Mouse (Mus musculus) kidney, embryonic 15.5 days (tissue): Measurements from ENCODE around the gene Muc5b. TPM values are rescaled to one million over a fixed set of nuclear protein-coding genes. Genes with fewer than 3 reads are reported as not detected.

Source experiments
- ATAC-seq: fragments of 200-750 bp; cut with Nextera tagmentation; replicated peaks from 2 replicates; pipeline ENCODE4 v1.8.0; 2017; ENCODE audit warnings: moderate TSS enrichment; ENCODE audit not compliant: low FRiP score
- H3K27ac ChIP-seq: fragments of 300-500 bp; sonication (generic); 2 replicates; pipeline ENCODE4 v1.5.1; 2015; ENCODE audit warnings: mild to moderate bottlenecking, inconsistent platforms
- H3K27me3 ChIP-seq: fragments of 300-500 bp; sonication (generic); 2 replicates; pipeline ENCODE4 v1.6.1; 2015; ENCODE audit warnings: inconsistent platforms
- H3K36me3 ChIP-seq: fragments of 300-500 bp; sonication (generic); 2 replicates; pipeline ENCODE4 v1.6.1; 2015; ENCODE audit warnings: inconsistent platforms
- H3K4me1 ChIP-seq: fragments of 300-500 bp; sonication (generic); 2 replicates; pipeline ENCODE4 v1.6.1; 2015; ENCODE audit warnings: inconsistent platforms
- H3K4me2 ChIP-seq: fragments of 300-500 bp; sonication (generic); 2 replicates; pipeline ENCODE4 v1.6.1; 2015; ENCODE audit warnings: moderate library complexity, mild to moderate bottlenecking, inconsistent platforms
- H3K4me3 ChIP-seq: fragments of 300-500 bp; sonication (generic); replicated peaks from 2 replicates; pipeline ENCODE4 v1.5.1; 2015; ENCODE audit warnings: mild to moderate bottlenecking, inconsistent platforms
- H3K9ac ChIP-seq: fragments of 300-500 bp; sonication (generic); 2 replicates; pipeline ENCODE4 v1.6.1; 2015; ENCODE audit warnings: mild to moderate bottlenecking, inconsistent platforms
- H3K9me3 ChIP-seq: fragments of 300-500 bp; sonication (generic); replicated peaks from 2 replicates; pipeline ENCODE4 v1.6.1; 2016; ENCODE audit warnings: inconsistent platforms
- WGBS: fragments of 180-500 bp; shearing (Covaris S2); methylation state at CpG from one replicate; pipeline ENCODE4 v1.1.7; 2015; ENCODE audit warnings: mixed read lengths; 5-methylcytosine and 5-hydroxymethylcytosine counted together
- polyA plus RNA-seq: library from polyadenylated mRNA; unstranded; fragments of >200 nt; fragmentation: Nextera tagmentation; extraction: Ambion mirVana; gene quantifications from 2 replicates; pipeline ENCODE4 v1.2.1, GENCODE M21; 2015

Gene Muc5b
- polyA plus RNA-seq, 1 experiment from 2014 or later, result 0.01 TPM

GRCm38 (mm10) chr7:141824398-141824797, 14.5 kb upstream of the Muc5b start:
- no peaks in the 10 kb centered on the region for H3K9me3 ChIP-seq
- H3K4me3 ChIP-seq, result no peak overlapping the region
- 86% methylated on average over 9 of the region's 9 CpGs for WGBS
- H3K27me3 ChIP-seq, result no peaks in the 10 kb centered on the region
- no peak overlapping the region for H3K9ac ChIP-seq
- no peak for ATAC-seq
- H3K4me1 ChIP-seq, result no peaks in the 10 kb centered on the region
- no peak overlapping the region for H3K27ac ChIP-seq
- H3K36me3 ChIP-seq, result no peaks in the 10 kb centered on the region
- no peak overlapping the region for H3K4me2 ChIP-seq

DNA sequence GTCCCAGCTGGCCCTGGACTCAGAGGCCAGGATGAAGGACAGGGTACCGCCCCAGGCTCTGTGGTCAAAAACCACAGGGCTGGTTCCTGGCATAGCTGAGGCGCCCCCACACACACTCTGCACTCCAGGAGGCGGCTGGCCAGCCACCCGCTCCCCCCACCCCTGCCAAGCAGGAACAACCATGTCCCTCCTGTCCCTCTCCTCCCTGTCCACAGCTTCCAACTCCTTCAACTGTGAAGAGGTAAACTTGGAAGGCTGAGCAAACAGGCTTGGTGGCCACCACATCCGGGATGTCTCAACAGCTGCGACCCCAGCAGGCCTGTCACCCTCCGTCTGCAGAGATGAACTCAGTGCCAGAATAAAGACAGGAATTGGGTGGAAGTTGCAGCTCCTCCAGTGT, 2.9 kb upstream of the Muc5b start:
- Histone ChIP-seq H3K9me3 (no peaks in the 10 kb centered on the region), H3K4me3 (no peak overlapping the region), H3K27ac (no peak overlapping the region), H3K36me3 (no peaks in the 10 kb centered on the region), H3K27me3 (0 out of 2 replicates have a peak, but pooled peaks cover 3% of the 10 kb centered on the region), H3K9ac (no peak overlapping the region), H3K4me2 (no peak overlapping the region), H3K4me1 (0 out of 2 replicates have a peak, but pooled peaks cover 9% of the 10 kb centered on the region)
- 47% methylated on average over 7 of the region's 7 CpGs for WGBS
- ATAC-seq, result peak; percentile 50; the same call in 1 of the 2 replicates

DNA sequence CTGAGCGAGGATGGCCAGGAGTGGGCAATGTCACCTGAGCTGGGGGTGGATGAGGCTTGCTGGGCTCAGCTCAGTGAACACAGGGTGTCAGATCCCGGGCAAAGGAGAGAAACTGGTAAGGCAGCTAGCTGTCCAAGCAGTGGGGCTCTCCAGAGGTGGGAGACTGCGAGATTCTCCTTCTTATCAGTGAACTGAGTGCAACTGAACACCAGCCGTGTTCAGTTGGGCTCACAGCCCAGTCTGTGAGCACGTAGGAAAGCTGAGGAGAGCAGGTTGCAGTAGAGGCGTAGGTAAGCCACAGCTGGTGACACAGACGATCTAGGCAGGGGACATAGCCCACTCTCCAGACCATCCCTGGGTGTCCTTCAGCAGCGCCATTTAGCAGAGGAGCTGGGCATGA, 2.4 kb upstream of the Muc5b start:
- 0 out of 2 replicates have a peak, but pooled peaks have one; percentile 7 for ATAC-seq
- Histone ChIP-seq H3K9me3 (no peaks in the 10 kb centered on the region), H3K4me1 (0 out of 2 replicates have a peak, but pooled peaks cover 9% of the 10 kb centered on the region), H3K4me3 (no peak overlapping the region), H3K27ac (no peak overlapping the region), H3K27me3 (no peaks in the 10 kb centered on the region), H3K36me3 (no peaks in the 10 kb centered on the region), H3K9ac (no peak overlapping the region), H3K4me2 (no peak overlapping the region)
- WGBS, result 60% methylated on average over 8 of the region's 8 CpGs

DNA sequence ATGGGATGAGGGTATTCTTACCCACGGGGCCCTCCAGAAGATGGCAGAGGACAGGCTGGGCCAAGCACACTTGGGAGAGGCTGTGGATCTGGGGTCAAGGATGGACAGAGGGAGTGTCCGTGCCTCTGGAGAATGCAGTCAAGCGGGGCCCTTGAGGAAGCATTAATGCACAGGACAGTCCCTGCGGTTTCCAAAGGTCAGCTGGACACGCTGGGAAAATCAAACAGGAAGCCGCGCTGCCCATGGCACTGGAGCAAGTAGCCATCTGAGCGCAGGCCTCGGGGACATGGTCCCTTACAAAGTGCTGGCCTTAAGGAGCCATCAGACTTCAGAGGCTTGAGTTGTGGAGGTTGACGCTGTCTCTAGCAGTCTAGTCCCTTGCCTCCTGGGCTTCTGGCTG, 1.5 kb downstream of the Muc5b start:
- Histone ChIP-seq H3K27me3 (no peaks in the 10 kb centered on the region), H3K9ac (no peak overlapping the region)

GRCm38 (mm10) chr7:141861046-141861445, 22.2 kb downstream of the Muc5b start:
- Histone ChIP-seq H3K36me3 (no peaks in the 10 kb centered on the region), H3K27ac (no peak overlapping the region), H3K9ac (no peak overlapping the region), H3K4me1 (no peaks in the 10 kb centered on the region), H3K4me3 (no peak overlapping the region), H3K4me2 (no peak overlapping the region), H3K9me3 (no peaks in the 10 kb centered on the region), H3K27me3 (no peaks in the 10 kb centered on the region)
- no peak for ATAC-seq
- WGBS, result 83% methylated on average over 4 of the region's 4 CpGs

More for the DNA sequence above, 1.5 kb downstream of the Muc5b start:
- Histone ChIP-seq H3K4me3 (no peak overlapping the region), H3K36me3 (no peaks in the 10 kb centered on the region), H3K4me2 (no peak overlapping the region), H3K4me1 (0 out of 2 replicates have a peak, but pooled peaks cover 9% of the 10 kb centered on the region), H3K27ac (no peak overlapping the region), H3K9me3 (no peaks in the 10 kb centered on the region)
- 70% methylated on average over 10 of the region's 10 CpGs for WGBS
- ATAC-seq, result no peak

- WGBS, result 78% methylated on average over 5 of the region's 5 CpGs
Observed at GRCm38 (mm10) chr7:141869644-141870043, 30.8 kb downstream of the Muc5b start.

GRCm38 (mm10) chr7:141870553-141870952, 31.7 kb downstream of the Muc5b start:
- Histone ChIP-seq H3K4me3 (no peak overlapping the region), H3K4me1 (no peaks in the 10 kb centered on the region), H3K9ac (no peak overlapping the region), H3K27me3 (no peaks in the 10 kb centered on the region), H3K9me3 (no peaks in the 10 kb centered on the region), H3K27ac (no peak overlapping the region), H3K36me3 (peaks cover 21% of the 10 kb centered on the region), H3K4me2 (no peak overlapping the region)
- ATAC-seq, result no peak
- 82% methylated on average over 5 of the region's 5 CpGs for WGBS

More at GRCm38 (mm10) chr7:141869644-141870043, 30.8 kb downstream of the Muc5b start:
- Histone ChIP-seq H3K27me3 (no peaks in the 10 kb centered on the region), H3K4me1 (no peaks in the 10 kb centered on the region), H3K9ac (no peak overlapping the region), H3K36me3 (peaks cover 18% of the 10 kb centered on the region), H3K4me2 (no peak overlapping the region), H3K9me3 (no peaks in the 10 kb centered on the region), H3K4me3 (no peak overlapping the region), H3K27ac (no peak overlapping the region)
- ATAC-seq, result no peak

GRCm38 (mm10) chr7:141874891-141875290, 36.0 kb downstream of the Muc5b start:
- Histone ChIP-seq H3K9me3 (no peaks in the 10 kb centered on the region), H3K36me3 (peaks cover 47% of the 10 kb centered on the region), H3K4me2 (no peak overlapping the region), H3K27ac (no peak overlapping the region), H3K27me3 (no peaks in the 10 kb centered on the region), H3K4me3 (no peak overlapping the region), H3K4me1 (no peaks in the 10 kb centered on the region), H3K9ac (no peak overlapping the region)
- 90% methylated on average over 5 of the region's 5 CpGs for WGBS
- no peak for ATAC-seq

- ATAC-seq, result no peak
- Histone ChIP-seq H3K9ac (no peak overlapping the region), H3K36me3 (peaks cover 74% of the 10 kb centered on the region), H3K4me1 (no peaks in the 10 kb centered on the region), H3K4me2 (no peak overlapping the region), H3K27ac (no peak overlapping the region), H3K27me3 (no peaks in the 10 kb centered on the region), H3K9me3 (no peaks in the 10 kb centered on the region), H3K4me3 (no peak overlapping the region)
- 93% methylated on average over 2 of the region's 2 CpGs for WGBS
Observed at GRCm38 (mm10) chr7:141878813-141879212, 39.9 kb downstream of the Muc5b start.

DNA sequence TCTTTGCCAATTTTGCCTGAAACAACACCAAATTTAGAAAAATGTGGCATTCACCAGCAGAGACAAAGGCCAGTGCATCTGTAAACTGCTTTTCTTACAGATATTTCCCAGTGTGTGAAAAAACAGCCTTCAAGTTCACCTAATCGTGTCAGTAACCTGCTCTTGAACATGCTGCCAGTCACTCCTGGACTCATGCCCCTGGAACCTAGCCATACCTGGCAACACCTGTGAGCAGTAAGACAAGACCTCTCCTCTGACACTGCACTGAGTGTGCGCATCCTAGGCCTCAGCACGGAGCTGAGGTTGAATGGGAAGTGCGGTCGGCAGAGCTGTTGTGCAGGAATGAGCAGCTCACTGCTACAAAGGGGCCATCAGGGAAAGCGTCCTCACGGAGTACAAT, 53.3 kb downstream of the Muc5b start:
- no peaks in the 10 kb centered on the region for H3K27me3 ChIP-seq
- H3K27ac ChIP-seq, result no peak overlapping the region
- H3K4me2 ChIP-seq, result no peak overlapping the region
- H3K36me3 ChIP-seq, result peaks cover 69% of the 10 kb centered on the region
- no peak overlapping the region for H3K9ac ChIP-seq
- WGBS, result 96% methylated on average over 7 of the region's 7 CpGs
- no peak for ATAC-seq
- H3K4me3 ChIP-seq, result no peak overlapping the region
- H3K9me3 ChIP-seq, result no peaks in the 10 kb centered on the region
- no peaks in the 10 kb centered on the region for H3K4me1 ChIP-seq

DNA sequence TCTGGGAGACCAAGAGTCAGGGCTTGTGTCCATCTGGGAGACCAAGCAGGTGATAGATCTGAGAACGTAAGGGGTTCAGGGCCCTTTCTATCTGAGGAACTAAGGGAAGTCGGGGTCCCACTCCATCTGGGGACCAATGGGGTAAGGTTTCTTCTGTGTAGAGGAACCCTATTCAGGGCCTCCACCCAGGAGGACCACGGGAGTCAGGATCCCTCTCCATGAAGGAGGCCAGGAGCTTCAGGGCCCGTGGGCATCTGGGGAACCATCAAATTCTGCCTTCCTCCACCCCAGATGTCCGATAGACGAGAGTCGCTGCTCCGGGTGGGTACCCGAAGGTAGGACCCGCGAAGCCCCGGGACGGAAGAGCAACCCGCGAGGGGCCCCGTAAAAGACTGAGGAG, 63.0 kb downstream of the Muc5b start:
- Histone ChIP-seq H3K27ac (peak overlapping the region; percentile 64; the same call in 1 of the 2 replicates), H3K4me1 (peaks cover 27% of the 10 kb centered on the region), H3K4me2 (peak overlapping the region; percentile 69), H3K4me3 (peak overlapping the region; percentile 91), H3K9me3 (no peaks in the 10 kb centered on the region), H3K27me3 (peaks cover 29% of the 10 kb centered on the region), H3K9ac (peak overlapping the region; percentile 88), H3K36me3 (no peaks in the 10 kb centered on the region)
- ATAC-seq, result peak; percentile 45; the same call in 1 of the 2 replicates
- 0% methylated on average over 16 of the region's 16 CpGs for WGBS

- Histone ChIP-seq H3K4me1 (peaks cover 27% of the 10 kb centered on the region), H3K27ac (peak overlapping the region; percentile 64; the same call in 1 of the 2 replicates), H3K4me2 (peak overlapping the region; percentile 71), H3K36me3 (no peaks in the 10 kb centered on the region), H3K9me3 (no peaks in the 10 kb centered on the region), H3K27me3 (peaks cover 31% of the 10 kb centered on the region), H3K4me3 (peak overlapping the region; percentile 91), H3K9ac (peak overlapping the region; percentile 88)
- WGBS, result under 1% methylated on average over 40 of the region's 44 CpGs
- ATAC-seq, result peak; percentile 97
Observed at GRCm38 (mm10) chr7:141902269-141902729, 63.4 kb downstream of the Muc5b start.

- Histone ChIP-seq H3K4me3 (peak overlapping the region; percentile 91), H3K9me3 (no peaks in the 10 kb centered on the region), H3K4me2 (peak overlapping the region; percentile 71), H3K36me3 (no peaks in the 10 kb centered on the region), H3K27ac (no peak overlapping the region), H3K4me1 (peaks cover 27% of the 10 kb centered on the region), H3K27me3 (peaks cover 34% of the 10 kb centered on the region), H3K9ac (peak overlapping the region; percentile 27; the same call in 1 of the 2 replicates)
- no peak for ATAC-seq
- WGBS, result 66% methylated on average over 4 of the region's 4 CpGs
Observed at GRCm38 (mm10) chr7:141902791-141903190, 63.9 kb downstream of the Muc5b start.
